Comparison of ENCODE assay signal across 8 mouse cellular contexts in genomic region chr7:132859042-132859958, GRCm38 (mm10). TPM values are rescaled to one million over a fixed set of nuclear protein-coding genes. Genes with fewer than 3 reads are reported as not detected.
DNase-seq lines count a peak whose midpoint lies in the region; ATAC-seq and TF ChIP-seq lines count a peak whose summit lies in the region.

Gene Abraxas2 (plus strand): TSS chr7:132859225.

- H3K4me3 ChIP-seq in hindbrain, embryonic 10.5 days, result peak within 1 kb of the TSS; percentile 99
- H3K4me3 ChIP-seq in lung, postnatal 0 days (ENCODE audit: low read depth, low read length), result peak within 1 kb of the TSS; percentile 98

- peak within 1 kb of the TSS; percentile 96 for H3K27ac ChIP-seq in hindbrain, embryonic 10.5 days
- peak within 1 kb of the TSS; percentile 81 for H3K27ac ChIP-seq in lung, postnatal 0 days (ENCODE audit: low read length)

- peak within 1 kb of the TSS; percentile 81 for H3K9ac ChIP-seq in lung, postnatal 0 days (replicated peaks; ENCODE audit: low read depth)

- ATAC-seq in frontal cortex, adult (ENCODE audit: low TSS enrichment), result peak; percentile 100
- ATAC-seq in lung, postnatal 0 days, result peak; percentile 98

- TF ChIP-seq CTCF in lung, postnatal 0 days (IDR thresholded peaks at IDR 0.05), result no peak

- H3K4me2 ChIP-seq in lung, postnatal 0 days (replicated peaks; ENCODE audit: low read depth, low read length), result peak within 1 kb of the TSS; percentile 88

- no peaks in the 10 kb centered on the region for H3K9me3 ChIP-seq in hindbrain, embryonic 10.5 days
- H3K9me3 ChIP-seq in lung, postnatal 0 days (ENCODE audit: low read length), result no peaks in the 10 kb centered on the region

- peak; percentile 89 for DNase-seq in MN1 (ENCODE audit: low spot score)
- DNase-seq in cerebellum, adult 9-10 months, result peak; percentile 87
- peak; percentile 87 for DNase-seq in hindbrain, embryonic 10.5 days (ENCODE audit: low spot score)
- peak; percentile 87 for DNase-seq in layer of hippocampus, adult 9-11 months
- peak; percentile 96 for DNase-seq in lung, postnatal 0 days (ENCODE audit: low spot score)
- peak; percentile 79 for DNase-seq in ovary, postnatal 14 days (ENCODE audit: low spot score)
- peak; percentile 94 for DNase-seq in thymus, postnatal 14 days

- peaks cover 17% of the 10 kb centered on the region for H3K4me1 ChIP-seq in hindbrain, embryonic 10.5 days (replicated peaks)
- peaks cover 4% of the 10 kb centered on the region; the same call in 1 of the 2 replicates for H3K4me1 ChIP-seq in lung, postnatal 0 days (ENCODE audit: insufficient read depth, low read depth, low read length)

- 1% methylated on average over 53 of the region's 53 CpGs for WGBS in hindbrain, embryonic 10.5 days
- WGBS in lung, postnatal 0 days, result 2% methylated on average over 53 of the region's 53 CpGs

- no peaks in the 10 kb centered on the region for H3K27me3 ChIP-seq in hindbrain, embryonic 10.5 days (ENCODE audit: insufficient read depth, poor library complexity, severe bottlenecking)
- no peaks in the 10 kb centered on the region for H3K27me3 ChIP-seq in lung, postnatal 0 days (replicated peaks; ENCODE audit: insufficient read depth, low read length)

- no peak for TF ChIP-seq EP300 in lung, postnatal 0 days (IDR thresholded peaks at IDR 0.05)

- no peaks in the 10 kb centered on the region for H3K36me3 ChIP-seq in hindbrain, embryonic 10.5 days
- no peaks in the 10 kb centered on the region for H3K36me3 ChIP-seq in lung, postnatal 0 days (ENCODE audit: insufficient read depth, low read length)

RNA-seq across cellular contexts. Expression of gene Abraxas2, which starts in this region (rescaled TPM):
- 30.7 and 35.5 TPM in 2 replicates for polyA plus RNA-seq in hindbrain, embryonic 10.5 days (2016; fragmentation: Nextera tagmentation; extraction: Ambion mirVana)
- polyA plus RNA-seq in lung, postnatal 0 days (2015; fragmentation: Nextera tagmentation; extraction: Ambion mirVana), result 26.7 and 27.1 TPM in 2 replicates

Comparison
In these comparisons a context has a peak if more than half of its experiments do, and no peak if none do; other contexts are left out.
1. Peak in every context shown above with its lines: DNase-seq, ATAC-seq, H3K4me3 ChIP-seq and H3K27ac ChIP-seq.